Mouse (Mus musculus) stomach, postnatal 0 days (tissue): ENCODE results near the gene Themis. TPM values are rescaled to one million over a fixed set of nuclear protein-coding genes. Genes with fewer than 3 reads are reported as not detected.

ENCODE experiments used
- ATAC-seq: fragments of 200-750 bp; cut with Nextera tagmentation; 2 replicates; pipeline ENCODE4 v1.8.0; 2017; ENCODE audit not compliant: low FRiP score, low TSS enrichment
- DNase-seq: peaks from one replicate; pipeline ENCODE4 v3.0.0-alpha.2; 2016; ENCODE audit warnings: low spot score
- H3K27ac ChIP-seq: fragments of 300-500 bp; sonication (generic); replicated peaks from 2 replicates; pipeline ENCODE4 v1.5.1; 2014; ENCODE audit warnings: mild to moderate bottlenecking, control low read depth
- H3K27me3 ChIP-seq: fragments of 300-500 bp; sonication (generic); 2 replicates; pipeline ENCODE4 v1.6.1; 2014; ENCODE audit warnings: low read length; ENCODE audit not compliant: control insufficient read depth, insufficient read depth
- H3K36me3 ChIP-seq: fragments of 300-500 bp; sonication (generic); 2 replicates; pipeline ENCODE4 v1.6.1; 2014; ENCODE audit warnings: low read length, mixed read lengths; ENCODE audit not compliant: control insufficient read depth, insufficient read depth
- H3K4me1 ChIP-seq: fragments of 300-500 bp; sonication (generic); replicated peaks from 2 replicates; pipeline ENCODE4 v1.6.1; 2014; ENCODE audit warnings: antibody characterized with exemption; ENCODE audit not compliant: control insufficient read depth, insufficient read depth
- H3K4me2 ChIP-seq: fragments of 300-500 bp; sonication (generic); replicated peaks from 2 replicates; pipeline ENCODE4 v1.6.1; 2014; ENCODE audit warnings: low read depth, mild to moderate bottlenecking, control low read depth, moderate library complexity
- H3K4me3 ChIP-seq: fragments of 300-500 bp; sonication (generic); 2 replicates; pipeline ENCODE4 v1.5.1; 2014; ENCODE audit warnings: low read depth, low read length, control low read depth
- H3K9ac ChIP-seq: fragments of 300-500 bp; sonication (generic); 2 replicates; pipeline ENCODE4 v1.6.1; 2014; ENCODE audit warnings: mild to moderate bottlenecking, low read length, control low read depth, mixed read lengths
- H3K9me3 ChIP-seq: fragments of 300-500 bp; sonication (generic); 2 replicates; pipeline ENCODE4 v1.6.1; 2016; ENCODE audit warnings: low read length; ENCODE audit not compliant: control insufficient read depth
- CTCF ChIP-seq: IDR thresholded peaks from 2 replicates; pipeline ENCODE4 v1.5.1; 2016; ENCODE audit warnings: antibody characterized with exemption, low read depth, mild to moderate bottlenecking, moderate library complexity
- EP300 ChIP-seq: optimal IDR thresholded peaks from 2 replicates; pipeline ENCODE3; 2016; ENCODE audit warnings: antibody characterized with exemption
- WGBS: fragments of 180-500 bp; shearing (Covaris S2); extraction: QIAGEN DNeasy Blood & Tissue Kit; methylation state at CpG from one replicate; pipeline ENCODE4 v1.1.7; 2014; 5-methylcytosine and 5-hydroxymethylcytosine counted together
- polyA plus RNA-seq: library from polyadenylated mRNA; unstranded; fragments of >200 nt; fragmentation: Nextera tagmentation; extraction: Ambion mirVana; gene quantifications from 2 replicates; pipeline ENCODE4 v1.2.1, GENCODE M21; 2015

Gene Themis
- polyA plus RNA-seq, 1 experiment from 2014 or later = 0.40 TPM

DNA sequence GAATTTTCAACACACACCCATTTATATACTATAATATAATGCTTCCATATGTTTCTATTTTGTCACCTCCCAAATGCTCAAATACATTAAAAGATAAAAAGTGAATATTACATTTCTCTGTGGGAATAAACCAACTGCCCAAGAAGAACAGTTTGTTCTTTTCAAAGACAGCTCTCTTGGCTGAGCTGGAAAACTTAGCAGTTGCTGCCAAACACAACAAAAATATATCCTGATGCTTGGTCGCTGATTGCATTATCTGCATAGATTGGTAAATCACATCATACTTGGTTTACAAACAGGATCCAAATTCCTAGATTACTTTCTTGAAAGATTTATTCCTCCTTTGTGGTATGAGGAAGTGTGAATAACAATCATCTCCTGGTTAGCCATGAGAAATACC, 69.8 kb downstream of the Themis start:
- 69% methylated on average over 1 of the region's 1 CpGs for WGBS
- TF ChIP-seq CTCF (no peak), EP300 (no peak)
- H3K4me3 ChIP-seq = no peak overlapping the region
- no peak overlapping the region for H3K27ac ChIP-seq
- ATAC-seq (no peak), DNase-seq (no peak)
- no peaks in the 10 kb centered on the region for H3K4me1 ChIP-seq
- no peaks in the 10 kb centered on the region for H3K27me3 ChIP-seq
- no peaks in the 10 kb centered on the region for H3K9me3 ChIP-seq
- H3K36me3 ChIP-seq = no peaks in the 10 kb centered on the region
- no peak overlapping the region for H3K4me2 ChIP-seq
- no peak overlapping the region for H3K9ac ChIP-seq

DNA sequence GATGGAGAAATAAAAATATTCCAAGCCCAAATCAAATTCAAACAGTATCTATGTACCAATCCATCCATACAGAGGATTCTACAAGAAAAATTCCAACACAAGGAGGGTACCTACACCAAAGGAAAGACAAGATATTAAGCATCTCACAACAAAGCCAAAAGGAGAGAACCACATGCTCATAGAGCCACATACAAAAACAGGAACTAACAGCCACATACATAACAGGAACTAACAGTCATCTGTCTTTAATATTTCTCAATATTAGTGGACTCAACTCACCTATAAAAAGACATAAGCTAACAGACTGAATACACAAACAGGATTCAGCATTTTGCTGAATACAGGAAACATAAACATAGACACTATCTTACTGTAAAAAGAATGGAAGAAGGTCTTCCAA, 78.3 kb downstream of the Themis start:
- DNase-seq = no peak
- H3K4me3 ChIP-seq = no peak overlapping the region
- ATAC-seq = no peak
- no peaks in the 10 kb centered on the region for H3K27me3 ChIP-seq
- no peaks in the 10 kb centered on the region for H3K9me3 ChIP-seq
- no peak for TF ChIP-seq EP300
- TF ChIP-seq CTCF = no peak
- H3K4me1 ChIP-seq = no peaks in the 10 kb centered on the region
- no peak overlapping the region for H3K9ac ChIP-seq
- H3K36me3 ChIP-seq = no peaks in the 10 kb centered on the region
- no peak overlapping the region for H3K4me2 ChIP-seq
- H3K27ac ChIP-seq = no peak overlapping the region

DNA sequence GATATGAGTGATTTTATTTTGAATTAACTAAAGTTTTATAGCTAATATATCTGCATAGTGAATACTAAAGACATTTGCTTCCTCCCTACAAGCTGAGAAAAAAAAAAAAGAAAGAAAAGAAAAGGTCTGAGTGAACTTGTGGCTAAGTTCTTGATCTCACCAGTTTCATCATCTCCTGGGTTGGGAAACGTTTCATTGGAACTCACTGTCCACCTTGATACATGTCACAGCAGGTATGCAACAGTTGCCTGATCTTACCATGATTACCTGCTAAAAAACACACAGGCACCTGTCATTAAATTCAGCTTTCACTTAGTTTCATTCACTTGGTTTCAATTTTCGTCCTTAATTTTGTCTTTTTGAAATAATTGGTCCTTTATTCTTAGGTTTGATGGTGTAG, 85.2 kb downstream of the Themis start:
- Histone ChIP-seq H3K4me2 (no peak overlapping the region), H3K36me3 (no peaks in the 10 kb centered on the region), H3K27ac (no peak overlapping the region), H3K27me3 (no peaks in the 10 kb centered on the region), H3K4me1 (no peaks in the 10 kb centered on the region), H3K4me3 (no peak overlapping the region), H3K9me3 (no peaks in the 10 kb centered on the region), H3K9ac (no peak overlapping the region)
- no peak for TF ChIP-seq EP300
- TF ChIP-seq CTCF = no peak
- DNase-seq (no peak), ATAC-seq (no peak)
- 63% methylated on average over 2 of the region's 2 CpGs for WGBS

DNA sequence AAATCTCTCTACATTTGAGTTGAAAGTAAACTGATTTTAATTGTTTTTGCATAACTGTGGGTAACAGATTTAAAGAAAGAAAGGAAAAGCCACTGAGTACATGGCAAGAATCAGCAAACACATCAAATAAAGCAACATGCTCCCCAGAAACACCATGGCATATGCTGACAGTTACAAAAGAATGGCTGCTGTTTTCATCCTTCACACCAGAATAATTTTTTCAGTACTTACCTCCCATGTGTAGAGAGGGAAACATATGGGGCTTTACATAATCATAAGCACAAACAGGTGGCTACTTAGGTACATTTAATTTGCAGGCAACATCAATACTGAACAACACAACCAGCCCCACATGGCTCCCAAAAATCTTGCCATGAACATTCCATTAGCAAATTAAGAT, 86.8 kb downstream of the Themis start:
- no peak overlapping the region for H3K4me2 ChIP-seq
- no peaks in the 10 kb centered on the region for H3K27me3 ChIP-seq
- ATAC-seq = no peak
- H3K9me3 ChIP-seq = no peaks in the 10 kb centered on the region
- no peak overlapping the region for H3K4me3 ChIP-seq
- no peak overlapping the region for H3K27ac ChIP-seq
- no peak for DNase-seq
- H3K9ac ChIP-seq = no peak overlapping the region
- TF ChIP-seq EP300 (no peak), CTCF (no peak)
- no peaks in the 10 kb centered on the region for H3K4me1 ChIP-seq
- H3K36me3 ChIP-seq = no peaks in the 10 kb centered on the region

DNA sequence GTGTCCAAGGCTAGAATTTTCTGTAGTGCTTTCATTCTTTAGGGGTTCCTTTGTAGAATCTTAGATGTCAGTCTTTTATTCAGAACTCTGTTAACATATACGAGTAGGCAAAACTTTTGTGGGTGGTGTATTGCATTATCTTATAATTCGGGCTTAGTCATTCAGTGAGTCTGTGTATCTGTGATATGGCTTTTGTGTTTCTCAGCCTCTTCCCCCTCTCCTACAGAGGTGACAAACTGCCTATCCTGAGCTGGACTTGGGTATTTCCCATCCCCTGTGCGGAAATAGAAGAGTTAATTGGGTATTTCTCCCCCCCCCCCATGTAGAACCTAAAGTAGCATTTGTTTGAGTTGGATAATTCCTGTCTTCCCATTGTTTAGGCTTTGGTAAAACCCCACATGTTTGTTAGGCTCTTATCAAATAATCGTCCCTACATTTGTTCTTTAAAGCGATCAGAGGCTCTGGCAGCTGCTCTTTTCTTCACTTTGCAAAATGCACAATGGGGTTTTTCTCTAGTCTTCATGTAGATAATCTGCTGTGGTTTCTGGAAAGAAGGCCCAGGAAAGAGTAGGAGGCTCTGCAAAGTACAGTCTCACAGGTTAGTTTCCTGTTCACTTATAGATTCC, 108.7 kb downstream of the Themis start:
- DNase-seq (no peak), ATAC-seq (no peak)
- Histone ChIP-seq H3K9ac (no peak overlapping the region), H3K4me2 (no peak overlapping the region), H3K36me3 (no peaks in the 10 kb centered on the region), H3K27ac (no peak overlapping the region), H3K27me3 (no peaks in the 10 kb centered on the region), H3K4me1 (no peaks in the 10 kb centered on the region), H3K9me3 (no peaks in the 10 kb centered on the region), H3K4me3 (no peak overlapping the region)
- 58% methylated on average over 5 of the region's 5 CpGs for WGBS
- no peak for TF ChIP-seq EP300
- no peak for TF ChIP-seq CTCF

DNA sequence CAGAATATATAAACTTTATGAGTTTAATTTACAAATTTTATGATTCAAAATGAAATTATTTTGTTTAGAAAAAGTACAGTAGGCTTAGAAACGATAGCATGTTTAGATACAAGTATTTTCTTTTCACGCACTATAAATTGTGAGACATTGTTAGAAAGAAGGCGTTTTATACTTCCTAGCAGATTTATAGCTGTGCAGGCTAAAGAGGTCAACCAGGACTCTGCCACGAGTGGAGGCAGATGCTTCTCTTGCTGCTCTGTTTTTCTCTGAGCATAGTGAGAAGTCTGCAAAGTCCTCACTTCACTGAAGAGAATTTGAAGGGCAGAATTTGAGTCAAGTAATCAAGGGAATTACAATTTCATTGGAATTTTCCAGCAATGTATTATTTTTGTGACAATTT, 131.3 kb downstream of the Themis start:
- DNase-seq (no peak), ATAC-seq (no peak)
- H3K9ac ChIP-seq = no peak overlapping the region
- H3K4me2 ChIP-seq = no peak overlapping the region
- H3K27me3 ChIP-seq = no peaks in the 10 kb centered on the region
- H3K36me3 ChIP-seq = no peaks in the 10 kb centered on the region
- H3K9me3 ChIP-seq = no peaks in the 10 kb centered on the region
- TF ChIP-seq CTCF (no peak), EP300 (no peak)
- H3K27ac ChIP-seq = no peak overlapping the region
- H3K4me1 ChIP-seq = no peaks in the 10 kb centered on the region
- H3K4me3 ChIP-seq = no peak overlapping the region
- 51% methylated on average over 4 of the region's 4 CpGs for WGBS

DNA sequence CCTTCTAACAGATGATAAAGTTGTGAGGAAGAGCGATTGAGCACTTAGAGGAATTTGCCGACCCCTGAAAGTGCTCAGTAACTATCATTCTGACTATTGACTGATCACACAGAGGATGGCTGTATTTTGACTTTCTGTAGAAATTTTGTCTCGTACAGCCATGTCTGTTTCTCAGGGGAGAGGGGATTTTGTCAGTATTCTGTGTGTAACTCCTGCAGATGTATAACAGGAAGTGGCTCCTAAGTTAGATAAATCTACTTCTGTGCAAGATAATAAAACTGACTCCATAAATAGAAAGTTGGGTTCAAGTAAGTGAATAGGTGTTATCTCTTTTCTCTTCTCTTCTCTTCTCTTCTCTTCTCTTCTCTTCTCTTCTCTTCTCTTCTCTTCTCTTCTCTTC, 137.0 kb downstream of the Themis start:
- no peak for DNase-seq
- no peak for ATAC-seq
- no peak for TF ChIP-seq EP300
- TF ChIP-seq CTCF = no peak
- Histone ChIP-seq H3K27me3 (no peaks in the 10 kb centered on the region), H3K9me3 (no peaks in the 10 kb centered on the region), H3K9ac (no peak overlapping the region), H3K27ac (no peak overlapping the region), H3K4me3 (no peak overlapping the region), H3K4me2 (no peak overlapping the region), H3K36me3 (no peaks in the 10 kb centered on the region), H3K4me1 (no peaks in the 10 kb centered on the region)
- 59% methylated on average over 3 of the region's 3 CpGs for WGBS
